Mouse (Mus musculus) B cell, adult 67 days (primary cell): ENCODE data around the gene Lfng. TPM values are rescaled to one million over a fixed set of nuclear protein-coding genes. Genes with fewer than 3 reads are reported as not detected.

ENCODE experiments used
- total RNA-seq, 2 experiments: library from RNA; stranded (reverse); gene quantifications; 4 replicates each; pipeline ENCODE4 v1.2.4; 2023

The Lfng gene
- total RNA-seq = 10 to 100 TPM; 38.0 to 46.6 TPM

GRCm38 (mm10) chr5:140607001-140607835 lies at the start of gene Lfng:
Gene Lfng, plus strand, starts transcription at chr5:140607320.

DNA sequence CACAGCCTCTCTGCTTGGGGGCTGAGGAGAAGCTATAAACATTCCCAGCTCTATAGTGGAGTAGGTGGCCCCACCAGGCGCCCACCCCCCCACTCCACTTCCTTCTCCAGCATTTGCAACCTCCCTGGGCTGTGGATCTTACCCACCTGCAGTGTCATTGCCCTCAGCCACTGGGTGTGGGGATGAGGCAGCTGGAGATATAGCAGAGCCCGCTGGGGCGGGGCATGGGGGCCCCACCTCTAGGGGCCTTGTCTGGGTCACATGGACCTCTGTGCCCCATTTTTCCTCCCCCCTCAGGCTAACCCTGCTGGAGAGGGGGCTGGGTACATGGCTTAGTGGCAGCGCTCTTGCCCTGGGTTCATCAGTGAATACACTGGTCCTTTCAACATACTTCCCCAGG lies 42.2 kb upstream of the Lfng start, which contains the start of gene Grifin:
TSS of gene Grifin (minus strand) at position 176 of the 400 bp plus-strand sequence.

GRCm38 (mm10) chr5:140648519-140649100 lies 41.5 kb downstream of the Lfng start, which contains the start of gene Ttyh3:
Gene Ttyh3, minus strand, starts transcription at chr5:140649031.

Other genes with a start within 250 kb of the Lfng start
- 100 to 1,000 TPM; 191 to 212 TPM for gene Snx8, start 218.1 kb upstream of the Lfng start, total RNA-seq
- 100 to 1,000 TPM; 123 to 125 TPM for gene Eif3b, start 188.0 kb upstream of the Lfng start, total RNA-seq
- under 1 TPM in 1 of 2 experiments, not detected in 1; 0.17 TPM for gene Gm4869, start 161.7 kb upstream of the Lfng start, total RNA-seq
- gene Chst12, start 101.8 kb upstream of the Lfng start, total RNA-seq = 10 to 100 TPM; 21.5 to 23.4 TPM
- not detected for gene Grifin, start 42.2 kb upstream of the Lfng start, total RNA-seq
- gene Ttyh3, start 41.7 kb downstream of the Lfng start, total RNA-seq = 100 to 1,000 TPM; 125 to 128 TPM
- gene Iqce, start 95.1 kb downstream of the Lfng start, total RNA-seq = 10 to 100 TPM; 34.1 to 34.6 TPM
- gene Brat1, start 97.7 kb downstream of the Lfng start, total RNA-seq = 10 to 100 TPM; 25.8 to 33.4 TPM
- 10 to 100 TPM in 1 of 2 experiments, 1 to 10 TPM in 1; 7.0 to 10.7 TPM for gene Amz1, start 116.8 kb downstream of the Lfng start, total RNA-seq
- gene Gna12, start 223.1 kb downstream of the Lfng start, total RNA-seq = 10 to 100 TPM; 22.3 to 25.4 TPM